Mouse (Mus musculus) G1E (cell line): ENCODE data around the gene Plxna2.

ENCODE experiments used
- CTCF ChIP-seq: IDR thresholded peaks from 2 replicates; pipeline ENCODE4 v1.5.1; 2012; ENCODE audit warnings: low read depth, low read length, inconsistent platforms, mixed read lengths
- GATA1 ChIP-seq: IDR thresholded peaks from 2 replicates; pipeline ENCODE4 v1.6.1; 2012; ENCODE audit warnings: borderline replicate concordance, low read length, inconsistent platforms, mixed read lengths
- POLR2AphosphoS5 ChIP-seq: IDR thresholded peaks from 2 replicates; pipeline ENCODE4 v1.6.1; 2012; ENCODE audit warnings: low read depth, low read length, inconsistent platforms; ENCODE audit not compliant: insufficient replicate concordance

DNA sequence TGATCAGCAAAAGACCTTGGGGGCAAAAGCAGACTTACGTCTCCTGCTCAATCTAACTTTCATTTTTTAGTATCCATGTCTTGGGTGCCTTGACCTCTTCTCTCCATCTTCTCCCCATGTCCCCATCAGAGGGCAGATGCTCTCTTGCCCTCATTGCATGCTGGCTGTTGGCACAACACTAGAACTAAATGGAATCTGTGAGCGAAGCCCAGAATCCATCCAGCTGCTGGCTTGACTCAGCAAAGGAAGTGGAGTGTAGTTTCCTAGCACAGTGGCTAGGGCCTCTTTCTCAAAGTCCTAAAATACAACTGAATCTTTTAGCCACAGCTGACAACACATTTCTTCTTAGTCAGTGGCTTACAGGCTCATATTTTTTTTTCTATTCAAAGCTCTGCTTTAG, 138.4 kb downstream of the Plxna2 start:
- TF ChIP-seq GATA1 (no peak), CTCF (no peak), POLR2AphosphoS5 (no peak)
